Mouse (Mus musculus) thymus, postnatal 0 days (tissue): ENCODE data around the gene Gm19426. TPM values are rescaled to one million over a fixed set of nuclear protein-coding genes. Genes with fewer than 3 reads are reported as not detected.

Source experiments
- DNase-seq: peaks from one replicate; pipeline ENCODE4 v3.0.0-alpha.2; 2015; ENCODE audit warnings: low spot score
- polyA plus RNA-seq: library from polyadenylated mRNA; unstranded; fragments of >200 nt; fragmentation: Nextera tagmentation; extraction: Ambion mirVana; gene quantifications from 2 replicates; pipeline ENCODE4 v1.2.1, GENCODE M21; 2015

Gm19426 gene
- 0.33 and 0.54 TPM in 2 replicates for polyA plus RNA-seq

GRCm38 (mm10) chr2:84743561-84743960, at the start of gene Gm19426:
TSS of gene Gm19426 (minus strand) at chr2:84743655.
- no peak for DNase-seq

DNA sequence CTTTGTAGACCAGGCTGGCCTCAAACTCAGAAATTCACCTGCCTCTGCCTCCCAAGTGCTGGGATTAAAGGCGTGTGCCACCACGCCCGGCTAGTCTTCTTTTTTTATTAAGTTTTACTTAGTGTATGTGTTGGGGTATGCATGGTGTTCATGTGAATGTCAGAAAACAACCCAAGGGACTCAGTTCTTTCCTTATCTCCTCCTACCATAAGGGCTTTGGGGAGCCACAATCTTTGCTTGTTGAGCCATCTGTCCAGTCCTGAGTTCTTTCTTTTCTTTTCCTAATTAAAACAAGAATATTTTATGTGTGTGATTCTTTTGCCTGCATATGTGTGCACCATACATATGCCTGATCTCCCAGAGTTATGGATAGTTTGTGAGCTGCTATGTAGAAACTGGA, 49.7 kb upstream of the Gm19426 start:
- no peak for DNase-seq

- DNase-seq: no peak
Observed at GRCm38 (mm10) chr2:84792516-84792915, 49.1 kb upstream of the Gm19426 start.

DNA sequence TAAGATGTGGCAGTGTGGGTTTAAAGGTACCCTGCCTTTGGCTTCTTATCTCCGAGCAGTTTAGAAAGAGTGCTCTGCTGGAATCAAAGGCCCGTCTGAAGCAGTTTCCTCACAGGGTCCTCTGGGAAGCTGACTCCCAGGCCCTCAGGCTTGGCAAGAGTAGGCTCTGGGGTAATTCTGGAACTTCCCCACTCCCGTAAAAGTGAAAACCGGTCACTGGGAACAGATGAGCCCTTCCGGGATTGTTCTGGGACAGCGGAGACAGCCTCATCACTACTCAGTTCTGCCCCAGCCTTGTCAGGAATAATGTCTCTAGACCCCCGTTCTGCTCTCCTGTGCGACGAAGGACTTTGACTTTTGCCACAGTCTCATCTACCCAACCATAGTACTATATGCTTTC, 47.0 kb upstream of the Gm19426 start:
- no peak for DNase-seq

DNA sequence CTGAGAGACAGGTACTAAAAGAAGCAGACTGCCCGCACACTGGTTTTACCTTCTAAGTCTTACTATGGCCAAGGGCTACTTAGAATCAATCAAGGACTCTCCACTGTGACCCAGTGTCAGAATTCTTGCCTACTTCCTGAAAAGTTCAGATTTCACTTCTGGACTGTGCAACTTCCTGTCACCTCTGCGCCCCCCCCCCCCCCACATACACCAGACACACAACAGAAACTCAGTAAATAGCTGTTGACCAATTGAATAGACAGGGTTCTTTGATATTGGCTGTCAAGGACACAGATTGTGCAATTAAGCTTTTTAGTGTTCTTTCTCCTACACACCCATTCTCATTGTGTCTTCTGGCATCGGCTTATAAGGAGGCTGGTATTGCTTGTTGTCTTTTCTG, 44.9 kb upstream of the Gm19426 start:
- no peak for DNase-seq

DNA sequence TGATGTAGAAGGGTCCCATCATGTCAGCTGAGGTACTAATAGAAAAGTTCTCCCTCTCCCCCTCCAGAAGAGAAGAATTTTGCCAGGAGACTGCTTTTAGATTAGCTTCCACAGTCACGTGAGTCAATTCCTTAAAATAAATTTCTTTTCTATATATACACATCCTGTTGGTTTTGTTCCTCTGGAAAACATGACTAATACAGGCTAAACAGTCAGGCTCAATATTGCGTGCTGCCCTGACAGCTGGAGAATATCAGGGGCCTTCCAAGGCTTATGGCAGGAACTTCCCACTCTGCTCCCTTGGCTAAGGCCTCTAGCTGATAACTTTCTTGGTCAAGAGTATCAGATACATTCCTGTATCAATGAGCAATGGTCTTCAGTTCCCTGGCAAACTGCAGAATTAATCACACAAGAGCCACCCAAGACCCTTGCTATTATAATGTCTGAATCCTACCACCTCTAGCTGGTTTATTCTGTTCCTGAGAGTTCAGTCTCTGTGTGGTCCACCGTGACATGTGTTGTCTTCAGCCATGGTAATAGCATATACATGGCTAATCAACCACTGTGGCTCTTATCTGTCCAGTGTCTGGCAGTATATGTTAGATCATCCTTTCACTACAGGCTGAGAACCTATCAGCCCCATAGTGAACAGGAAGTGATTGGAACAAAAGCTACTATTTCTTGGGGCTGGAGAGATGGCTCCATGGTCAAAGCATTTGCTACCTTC, 40.5 kb upstream of the Gm19426 start:
- DNase-seq: no peak

GRCm38 (mm10) chr2:84783315-84783714, 39.9 kb upstream of the Gm19426 start:
- no peak for DNase-seq

DNA sequence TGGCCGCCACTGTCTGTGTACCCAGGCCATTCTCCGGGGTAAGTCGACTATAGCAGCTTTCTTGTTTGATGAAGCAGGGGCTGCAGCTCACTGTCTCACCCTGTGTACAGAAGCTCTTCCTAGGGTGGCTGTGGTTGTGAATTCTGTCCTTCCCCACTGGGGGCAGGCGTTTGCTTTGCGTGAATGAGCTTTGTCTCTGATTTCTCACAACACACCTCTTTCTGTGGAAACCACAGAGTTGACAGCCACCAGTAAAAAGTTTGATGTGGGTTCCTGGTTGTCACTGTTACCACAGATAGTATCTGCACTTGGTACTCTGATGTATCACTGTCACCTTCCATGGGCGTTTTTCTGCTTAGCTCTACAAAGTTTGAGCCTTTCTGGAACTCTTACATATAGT, 35.8 kb upstream of the Gm19426 start:
- DNase-seq: peak; percentile 89

- no peak for DNase-seq
Observed at GRCm38 (mm10) chr2:84777706-84778105, 34.3 kb upstream of the Gm19426 start.

- DNase-seq: no peak
Observed at GRCm38 (mm10) chr2:84775665-84776064, 32.2 kb upstream of the Gm19426 start.

GRCm38 (mm10) chr2:84775241-84775640, 31.8 kb upstream of the Gm19426 start, which contains the start of gene Serping1:
TSS of gene Serping1 (minus strand) at chr2:84775444.
- no peak for DNase-seq

- DNase-seq: no peak
Observed at GRCm38 (mm10) chr2:84774751-84775150, 31.3 kb upstream of the Gm19426 start.

- no peak for DNase-seq
Observed at GRCm38 (mm10) chr2:84773195-84773594, 29.7 kb upstream of the Gm19426 start.

DNA sequence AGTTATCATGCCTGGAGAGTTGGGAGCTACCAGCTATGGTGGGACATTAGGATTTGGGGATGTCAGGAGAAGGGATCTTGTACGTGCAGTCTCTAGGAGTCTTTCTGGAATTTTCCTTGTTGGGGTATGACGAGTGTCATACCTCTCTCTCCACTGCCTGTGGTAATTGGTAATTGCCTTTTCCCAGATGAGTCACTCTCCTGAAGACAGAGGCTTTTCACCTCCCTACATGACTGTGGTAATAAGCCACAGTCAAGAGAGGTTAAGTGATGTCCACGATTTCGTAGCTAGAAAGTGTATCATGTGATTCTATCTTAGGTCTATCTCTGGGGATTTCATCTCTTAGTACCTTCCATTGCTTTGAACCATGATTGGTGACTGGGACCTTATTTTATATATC, 29.0 kb upstream of the Gm19426 start:
- DNase-seq: no peak

- no peak for DNase-seq
Observed at GRCm38 (mm10) chr2:84770501-84770900, 27.0 kb upstream of the Gm19426 start.

DNA sequence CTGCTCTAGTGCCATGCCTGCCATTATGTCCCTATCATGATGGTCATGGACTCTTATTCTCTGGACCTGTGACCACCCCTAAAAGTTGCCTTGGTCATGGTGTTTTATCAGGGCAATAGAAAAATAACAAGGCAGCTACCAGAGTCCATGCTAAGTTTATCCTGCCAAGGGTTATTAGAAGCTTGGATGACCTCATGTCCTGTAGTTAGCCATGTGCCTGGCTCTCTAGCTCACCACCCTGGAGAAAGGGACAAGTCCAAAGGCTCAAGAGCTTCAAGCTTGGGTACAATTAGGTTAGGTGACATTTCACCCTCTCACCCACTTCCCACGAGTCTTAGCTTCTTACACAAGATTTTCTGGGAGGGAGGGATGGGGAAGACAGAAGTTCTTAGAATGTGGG, 19.4 kb upstream of the Gm19426 start:
- DNase-seq: no peak

GRCm38 (mm10) chr2:84762295-84762694, 18.8 kb upstream of the Gm19426 start:
- no peak for DNase-seq

GRCm38 (mm10) chr2:84761840-84762239, 18.4 kb upstream of the Gm19426 start:
- no peak for DNase-seq

GRCm38 (mm10) chr2:84761309-84761708, 17.9 kb upstream of the Gm19426 start:
- no peak for DNase-seq

GRCm38 (mm10) chr2:84760777-84761176, 17.3 kb upstream of the Gm19426 start:
- DNase-seq: no peak

DNA sequence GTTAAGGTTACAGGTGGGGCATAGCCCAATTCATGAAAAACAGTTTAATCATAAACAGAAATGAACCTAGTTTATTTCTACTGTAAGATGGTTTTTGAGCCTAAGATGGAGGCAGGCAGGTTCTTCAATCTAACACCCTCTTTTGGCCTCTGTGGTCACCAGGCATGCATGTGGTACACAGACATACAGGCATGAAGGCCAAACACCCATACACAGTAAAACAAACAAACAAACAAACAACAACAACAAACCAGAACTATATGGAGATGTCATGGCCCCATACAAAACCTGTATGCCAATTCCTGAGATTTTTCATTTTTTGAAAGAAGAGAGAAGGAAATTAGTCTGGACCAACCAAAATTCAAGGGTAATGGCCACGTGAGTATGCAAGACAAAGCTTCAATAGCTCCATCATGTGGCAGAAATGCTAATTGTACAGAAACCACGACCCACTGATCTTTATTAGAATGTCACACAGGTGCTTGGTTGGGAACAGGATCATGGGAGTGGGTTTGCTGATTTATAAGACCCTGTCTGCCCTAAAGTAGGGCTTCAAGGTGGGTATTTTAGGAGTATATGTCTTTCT, 15.2 kb upstream of the Gm19426 start:
- DNase-seq: peak; percentile 25

- no peak for DNase-seq
Observed at GRCm38 (mm10) chr2:84757026-84757682, 13.7 kb upstream of the Gm19426 start.

DNA sequence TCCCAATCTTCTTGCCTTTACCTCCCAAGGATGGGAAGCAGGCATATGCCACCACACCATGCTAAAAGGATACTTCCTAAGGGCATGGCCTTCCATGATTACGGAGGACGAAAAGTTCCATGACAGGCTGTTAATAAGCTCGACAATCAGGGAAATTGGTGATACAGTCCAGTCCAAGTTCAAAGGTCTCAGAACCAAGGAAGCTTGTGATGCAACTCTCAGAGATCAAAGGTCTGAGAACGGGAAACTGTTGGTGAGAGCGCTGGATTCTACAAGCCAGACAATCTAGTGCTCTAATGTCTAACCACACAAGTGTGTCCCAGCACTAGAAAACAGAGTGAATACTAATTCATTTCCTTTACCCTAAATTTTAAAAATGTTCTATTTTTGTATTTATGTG, 12.8 kb upstream of the Gm19426 start:
- DNase-seq: no peak
